Mouse (Mus musculus): Measurements from ENCODE around the gene Parn.
A peak's percentile ranks its signal among the peaks of the same experiment; 100 is the strongest.

The Parn gene

DNA sequence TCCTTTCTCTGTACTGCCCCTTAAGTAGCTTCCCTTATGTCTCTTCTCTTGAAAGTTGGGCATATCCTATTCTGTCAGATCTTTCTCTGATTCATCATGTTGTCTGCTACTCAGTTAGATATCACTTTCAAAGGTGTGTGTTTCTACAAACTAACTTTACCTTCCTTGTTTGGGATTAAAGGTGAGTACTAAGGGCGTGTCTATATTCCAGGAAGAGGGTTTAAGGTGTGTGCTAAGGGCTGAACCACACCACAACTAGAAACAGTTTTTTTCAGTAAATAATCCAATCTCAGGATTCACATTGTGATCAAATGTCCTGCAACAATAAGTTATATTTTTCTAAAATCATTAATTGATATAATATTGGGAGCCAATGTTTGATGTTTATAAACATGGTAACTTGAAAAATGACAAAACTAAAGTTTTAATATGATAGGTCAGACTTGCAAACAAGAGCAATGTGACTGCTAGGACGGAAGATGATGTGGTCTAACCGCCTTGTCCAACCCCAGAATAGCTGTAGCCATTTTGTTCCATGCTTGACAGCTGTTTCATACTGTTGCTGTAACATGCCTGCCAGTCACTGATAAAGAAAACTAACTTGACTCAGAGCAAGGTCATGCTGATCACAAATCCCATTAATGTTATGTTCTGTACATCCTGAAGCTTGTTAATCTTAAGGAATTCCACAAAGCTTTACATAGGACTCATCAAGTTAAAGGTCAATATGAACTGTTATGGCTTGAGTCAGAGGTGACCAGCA lies 46.0 kb downstream of the Parn start:
- no peak for DNase-seq (ENCODE audit: low spot score)

DNA sequence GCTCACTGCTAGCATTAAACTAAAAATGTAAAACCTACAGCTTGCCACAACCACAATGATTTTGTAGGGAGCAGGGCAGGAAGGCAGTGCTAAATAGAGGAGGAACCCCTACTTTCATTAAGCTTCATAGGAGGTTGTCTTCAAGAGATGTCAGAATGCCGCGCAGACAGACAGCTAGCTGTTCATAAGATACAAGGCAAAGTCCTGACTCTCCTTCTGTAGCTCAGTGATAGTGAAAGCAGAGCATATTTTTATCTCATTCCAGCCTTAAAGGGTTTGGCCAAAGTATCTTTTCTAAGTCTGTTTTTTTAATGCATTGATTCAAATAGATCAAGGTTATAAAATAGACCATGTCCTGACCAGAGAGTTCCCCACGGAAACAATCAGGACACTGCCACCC lies 47.8 kb downstream of the Parn start:
- DNase-seq (ENCODE audit: low spot score) = no peak

DNA sequence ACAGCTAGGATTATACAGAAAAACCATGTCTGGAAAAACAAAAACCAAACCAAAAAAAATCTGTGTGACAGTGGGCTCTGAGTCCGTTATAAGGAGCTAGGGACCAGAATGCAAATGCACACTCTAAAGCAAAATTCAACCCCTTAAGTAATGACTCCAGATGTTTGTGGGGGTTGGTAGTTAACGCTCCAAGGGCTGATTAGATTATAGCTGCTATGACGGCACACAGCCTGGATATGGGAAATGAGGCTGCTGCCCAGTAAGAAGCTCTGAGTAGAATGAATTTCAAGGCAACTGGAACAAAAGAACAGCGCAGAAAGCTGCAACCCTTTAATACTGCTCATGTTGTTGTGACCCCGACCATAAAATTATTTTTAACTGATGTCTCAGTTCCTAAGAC lies 52.7 kb downstream of the Parn start:
- DNase-seq (ENCODE audit: low spot score) = no peak

DNA sequence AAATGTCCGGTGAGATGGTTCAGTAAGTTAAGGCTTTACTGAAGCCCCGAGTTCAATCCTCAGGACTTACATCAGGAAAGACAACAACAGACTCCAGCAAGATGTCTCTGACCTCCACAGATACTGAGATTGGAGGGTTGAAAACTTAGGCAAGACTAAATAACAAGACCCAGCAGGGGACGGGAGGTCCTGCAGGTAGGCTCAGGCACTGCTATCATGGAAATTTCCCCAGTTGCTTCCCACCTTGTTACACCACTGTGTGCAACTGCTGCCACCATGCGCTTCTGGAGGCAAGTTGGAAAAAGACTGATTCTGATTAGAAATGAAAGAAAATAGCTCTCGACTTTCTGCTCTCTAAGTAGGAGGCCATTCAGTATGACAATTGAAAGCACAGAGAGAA lies 55.4 kb downstream of the Parn start:
- no peak for DNase-seq (ENCODE audit: low spot score)

DNA sequence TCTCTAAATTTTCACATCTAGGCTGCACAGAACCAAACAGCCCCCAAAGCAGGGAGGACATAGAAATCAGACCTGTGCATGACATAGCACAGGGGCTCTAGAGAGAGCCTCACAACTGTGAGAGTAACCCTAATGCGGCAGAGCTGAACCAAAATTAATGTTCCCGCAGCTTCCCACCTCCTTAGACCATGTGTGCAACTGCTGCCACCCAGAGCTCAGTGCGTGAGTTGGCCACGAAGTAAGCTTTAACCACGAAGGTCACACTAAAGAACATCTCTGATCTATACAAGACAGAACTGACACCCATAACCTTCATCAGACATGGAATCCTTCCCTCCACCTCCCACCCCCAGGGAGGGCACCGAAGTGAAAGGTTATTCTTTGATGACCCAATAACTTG lies 55.9 kb downstream of the Parn start:
- DNase-seq (ENCODE audit: low spot score) = no peak

DNA sequence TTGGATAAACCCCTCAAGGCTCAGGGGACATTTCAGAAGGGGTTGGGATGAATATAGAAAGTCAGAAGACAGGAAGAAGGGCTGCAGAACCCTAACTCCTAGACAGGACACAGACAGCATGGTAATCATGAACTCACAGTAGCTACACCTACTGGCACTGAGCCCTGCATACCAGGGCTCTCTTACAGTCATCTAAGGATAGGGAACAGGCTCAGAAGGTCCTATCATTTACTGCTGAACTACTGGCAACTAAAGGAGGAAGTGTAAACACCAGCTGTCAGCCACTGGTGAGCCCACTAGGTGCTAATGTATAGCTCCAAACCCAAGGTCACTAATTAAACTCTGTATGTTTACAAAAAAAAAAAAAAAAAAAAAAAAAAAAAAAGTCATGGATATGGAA lies 56.6 kb downstream of the Parn start:
- no peak for DNase-seq (ENCODE audit: low spot score)

DNA sequence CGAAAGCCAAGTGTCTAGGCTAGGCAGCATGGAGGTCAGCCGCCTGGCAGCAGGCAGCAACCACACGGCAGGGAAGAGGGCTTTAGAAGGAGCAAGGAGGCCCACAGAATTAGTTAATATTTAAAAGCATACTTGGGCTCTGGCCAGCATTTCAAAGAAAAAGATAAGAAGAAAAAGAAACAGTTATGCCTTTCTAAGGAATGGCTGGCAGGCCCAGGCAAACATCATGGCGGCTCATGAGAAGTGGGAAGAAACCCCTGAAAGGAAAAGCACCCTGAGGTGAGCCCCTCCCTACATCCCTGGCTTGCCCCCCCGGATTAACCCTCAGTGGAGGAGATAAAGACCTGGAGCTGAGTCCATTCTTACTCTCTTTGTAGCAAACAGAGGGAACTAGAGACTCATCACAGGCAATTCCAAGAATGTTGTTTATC lies 57.0 kb downstream of the Parn start:
- DNase-seq (ENCODE audit: low spot score) = peak; percentile 15

DNA sequence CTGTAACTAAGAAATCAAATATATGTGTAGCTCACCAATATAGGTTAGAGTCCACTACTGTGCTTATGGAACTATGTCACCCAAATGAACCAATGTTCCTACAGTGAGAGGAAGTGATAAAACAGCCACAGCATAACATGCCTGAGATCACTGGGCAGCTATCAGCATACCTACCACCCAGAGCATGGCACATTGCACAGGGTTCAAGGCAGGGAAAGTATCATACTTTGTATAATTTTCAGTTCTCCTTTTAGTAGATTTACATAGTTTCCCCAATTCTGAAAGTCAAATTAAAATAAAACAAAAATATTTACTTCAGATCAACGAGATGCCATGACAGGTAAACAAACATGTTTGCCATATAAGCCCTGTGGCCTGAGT lies 59.3 kb downstream of the Parn start:
- no peak for DNase-seq (ENCODE audit: low spot score)

DNA sequence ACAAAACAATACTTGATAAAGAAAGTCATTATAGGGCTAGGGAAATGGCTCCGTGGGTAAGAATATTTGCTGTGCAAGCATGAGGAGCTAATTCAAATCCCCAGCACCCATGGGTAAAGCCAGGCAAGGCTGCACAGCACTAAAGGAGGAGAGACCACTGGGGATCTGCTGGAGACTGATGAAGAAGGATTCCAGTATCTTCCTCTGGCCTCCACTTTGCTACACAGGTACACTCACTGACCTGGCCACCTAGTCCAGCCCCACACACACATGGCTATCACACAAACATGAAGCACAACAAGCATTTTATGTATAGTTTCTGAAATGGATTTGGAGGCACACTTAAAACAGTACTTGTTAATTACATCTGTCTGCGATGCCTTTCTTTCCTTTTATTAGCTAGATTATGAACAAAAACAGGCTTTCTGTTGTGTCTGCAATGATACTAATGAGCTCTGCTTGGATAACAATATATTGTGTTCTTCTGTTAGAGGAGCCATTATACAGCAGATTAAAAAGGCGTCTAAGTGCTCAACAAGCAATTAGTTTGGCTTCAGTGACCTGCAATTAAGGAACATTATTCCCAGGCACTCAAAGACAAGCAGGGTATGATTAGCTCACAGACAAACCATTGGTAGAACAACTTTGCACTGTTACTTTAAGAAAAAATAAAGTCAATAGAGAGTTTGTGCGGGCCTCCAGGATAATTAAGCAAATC lies 59.8 kb downstream of the Parn start:
- DNase-seq (ENCODE audit: low spot score) = no peak

DNA sequence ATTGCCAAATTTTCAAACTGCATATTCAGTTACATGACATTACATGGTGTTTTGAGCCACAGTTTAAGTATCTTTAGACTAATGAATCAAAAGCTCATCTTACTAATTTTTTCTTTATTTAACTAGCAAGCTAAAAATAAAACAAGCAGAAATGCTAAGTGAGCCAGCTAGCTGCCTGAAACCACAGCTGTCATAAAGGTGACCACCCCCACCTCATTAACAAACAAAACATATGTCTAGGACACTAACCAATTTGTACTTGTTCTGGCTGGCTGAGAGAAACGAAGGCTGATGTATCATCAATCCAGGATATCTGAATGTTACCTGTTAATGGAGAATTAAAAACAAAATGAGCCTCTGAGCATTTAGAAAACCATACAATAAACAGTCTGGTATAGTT lies 65.2 kb downstream of the Parn start:
- DNase-seq (ENCODE audit: low spot score) = no peak

DNA sequence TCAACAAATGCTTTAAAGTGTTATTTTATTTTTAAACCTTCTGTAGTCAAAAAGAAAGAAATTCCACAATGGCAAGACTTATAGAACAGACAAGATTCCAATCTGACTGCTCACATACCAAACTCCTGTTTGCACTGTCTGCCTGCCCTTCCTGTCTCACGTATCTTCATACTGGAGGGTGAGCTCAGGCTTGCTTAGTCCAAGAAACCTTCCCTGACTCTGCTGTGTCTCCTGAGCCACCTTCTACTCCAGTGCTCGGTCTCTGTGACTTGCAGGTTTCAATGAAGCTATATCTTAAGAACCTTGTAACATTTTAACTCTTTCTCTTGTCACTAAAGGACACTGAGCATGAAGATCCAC lies 78.9 kb downstream of the Parn start:
- DNase-seq (ENCODE audit: low spot score) = no peak

DNA sequence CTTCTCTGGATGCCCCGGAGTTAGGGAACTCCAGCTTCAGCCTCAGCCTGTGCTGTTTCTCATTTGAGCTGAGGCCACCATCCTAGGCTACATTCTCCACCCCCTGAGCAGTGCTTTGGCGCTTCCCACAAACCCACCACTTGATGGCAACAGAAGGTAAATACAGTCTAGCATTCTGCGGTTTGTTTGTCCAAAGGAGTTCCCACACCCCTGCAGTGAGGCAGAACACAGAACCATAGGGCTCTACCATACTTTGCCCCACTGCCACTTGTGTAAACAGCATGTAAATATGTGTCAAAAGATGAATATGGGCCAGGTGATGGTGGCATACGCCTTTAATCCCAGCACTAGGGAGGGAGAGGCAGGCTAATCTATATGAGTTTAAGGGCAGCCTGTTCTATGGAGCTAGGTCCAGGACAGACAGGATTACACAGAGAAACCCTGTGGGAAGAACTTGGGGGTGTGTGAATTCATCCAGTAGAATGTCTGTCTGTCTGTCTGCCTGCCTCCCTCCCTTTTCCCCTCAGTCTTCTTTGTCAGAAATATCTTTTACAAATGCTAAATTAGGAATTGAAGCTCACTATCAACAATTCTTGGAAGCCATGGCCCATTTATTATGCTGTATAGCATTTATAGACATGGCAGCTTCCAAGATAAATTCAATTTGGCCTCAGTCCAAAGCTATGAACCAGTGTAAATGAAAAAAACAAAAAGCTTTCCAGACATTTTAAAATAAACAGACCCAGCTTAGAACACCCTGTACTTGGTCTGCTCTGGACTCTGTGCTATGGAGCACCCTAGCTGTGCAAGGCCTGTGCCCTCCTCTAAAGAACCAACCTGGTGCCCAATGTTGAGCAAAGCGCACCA lies 79.6 kb downstream of the Parn start:
- no peak for DNase-seq (ENCODE audit: low spot score)

DNA sequence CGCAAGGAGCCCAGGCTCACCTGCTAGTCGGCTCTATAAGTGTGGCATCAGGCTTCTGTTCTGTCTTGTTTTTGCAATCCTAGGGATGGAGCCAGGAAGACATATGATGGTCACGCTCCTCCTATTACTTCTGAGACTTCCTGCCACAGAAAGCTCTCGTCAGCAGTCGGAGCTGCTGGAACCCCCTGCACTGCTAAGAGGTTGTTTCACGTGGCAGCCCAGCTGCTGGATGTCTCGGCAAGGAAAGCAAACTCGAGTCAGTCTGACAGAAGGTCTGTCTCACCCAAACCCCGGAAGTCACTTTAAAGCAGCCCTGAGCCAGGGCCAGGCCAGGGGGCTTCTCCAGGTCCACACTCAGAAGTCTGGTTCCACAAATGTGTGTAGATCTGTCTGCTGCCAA lies 82.7 kb downstream of the Parn start:
- DNase-seq (ENCODE audit: low spot score) = no peak

DNA sequence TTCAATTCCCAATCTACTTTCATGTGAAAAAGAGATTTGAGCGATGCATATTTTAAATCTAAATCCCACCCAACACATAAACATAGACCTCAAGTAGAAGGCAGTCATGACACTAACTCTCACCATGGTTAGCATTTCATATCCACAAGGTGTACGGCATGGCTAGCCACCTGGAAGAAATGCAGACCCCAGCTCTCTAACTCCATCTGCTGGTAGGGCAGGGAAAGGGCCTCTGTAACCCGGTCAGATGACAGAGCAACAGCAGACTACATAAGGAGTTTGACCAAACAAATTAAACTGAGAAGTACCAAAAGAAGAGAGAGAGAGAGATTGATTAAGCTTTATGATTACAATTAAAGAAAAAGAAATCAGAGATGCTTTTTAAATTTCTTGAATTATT lies 87.2 kb downstream of the Parn start:
- no peak for DNase-seq (ENCODE audit: low spot score)

DNA sequence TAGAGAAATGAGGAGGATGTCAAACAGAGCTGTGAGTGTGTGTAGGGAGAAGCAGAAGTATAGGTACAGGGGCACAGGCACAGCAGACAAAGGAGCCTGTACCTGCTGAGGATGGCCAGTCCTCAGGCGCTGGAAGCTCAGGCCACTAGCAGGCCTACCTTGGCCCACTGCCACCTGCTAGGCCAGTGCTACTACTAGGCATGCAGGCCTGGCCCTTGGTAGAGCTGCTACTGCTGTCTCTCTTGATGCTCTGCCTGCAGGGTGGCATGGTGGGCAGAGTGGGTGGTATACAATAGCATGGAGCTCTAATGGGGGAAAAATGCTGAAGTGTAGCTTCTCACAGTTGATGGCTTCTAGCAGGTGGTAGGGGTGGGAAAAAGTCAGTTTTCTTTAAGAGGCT lies 88.0 kb downstream of the Parn start:
- no peak for DNase-seq (ENCODE audit: low spot score)

DNA sequence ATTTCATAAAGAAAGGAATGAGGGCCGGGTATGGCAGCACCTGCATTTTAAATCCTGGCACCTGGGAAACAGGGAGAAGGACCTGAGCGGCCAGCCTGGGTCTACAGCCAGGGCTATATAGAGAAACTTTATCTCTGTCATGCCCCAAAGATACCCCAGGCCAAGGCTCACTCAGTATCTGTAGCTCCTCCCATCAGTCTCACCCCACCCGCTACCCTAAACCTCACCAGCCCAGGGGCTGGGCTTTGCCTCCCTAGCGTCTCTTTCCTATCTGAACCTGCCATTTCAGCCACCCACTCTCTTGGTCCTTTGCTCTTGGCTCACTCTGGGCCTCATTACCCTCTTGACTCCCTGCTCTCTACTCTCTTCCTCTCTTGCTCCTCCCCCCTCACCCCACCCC lies 92.7 kb downstream of the Parn start:
- no peak for DNase-seq (ENCODE audit: low spot score)

DNA sequence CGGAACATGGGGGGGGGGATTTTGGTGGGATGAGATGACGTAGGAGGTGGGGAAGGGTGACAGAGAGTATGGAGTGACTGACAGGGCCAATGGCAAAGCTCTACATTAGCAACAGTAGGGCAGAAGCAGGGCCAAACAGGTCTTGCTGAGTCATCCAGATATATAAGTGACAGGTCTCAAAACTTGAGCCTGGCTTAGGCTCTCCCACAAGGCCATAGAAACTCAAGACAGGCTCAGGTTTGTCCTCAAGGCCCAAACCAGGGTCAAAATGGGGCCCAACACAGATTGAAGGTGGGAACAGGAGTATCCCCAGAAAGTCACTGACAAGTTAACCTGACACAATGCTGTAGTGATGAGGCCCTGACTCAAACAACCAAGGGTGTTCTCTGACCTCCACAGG lies 99.7 kb downstream of the Parn start:
- DNase-seq (ENCODE audit: low spot score) = no peak

DNA sequence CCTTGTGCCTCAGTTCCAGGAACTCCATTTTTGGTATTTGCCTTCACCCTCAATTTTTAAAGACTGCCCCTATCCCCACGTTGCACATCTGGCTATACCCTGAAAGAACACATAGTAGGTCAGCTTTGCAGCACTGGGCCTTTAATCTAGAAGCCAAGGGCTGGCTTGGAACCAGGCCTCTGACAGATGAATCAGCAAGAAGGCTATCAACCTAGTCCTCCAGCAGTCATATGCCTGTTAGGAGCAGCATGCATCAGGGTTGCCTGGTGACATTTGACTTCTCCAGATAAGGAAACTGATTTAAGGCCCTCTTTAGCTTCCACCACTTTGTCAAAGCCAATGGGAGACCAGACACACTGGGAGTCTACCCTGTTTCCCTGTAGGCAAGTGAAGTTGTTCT lies 100.4 kb downstream of the Parn start:
- DNase-seq (ENCODE audit: low spot score) = no peak

DNA sequence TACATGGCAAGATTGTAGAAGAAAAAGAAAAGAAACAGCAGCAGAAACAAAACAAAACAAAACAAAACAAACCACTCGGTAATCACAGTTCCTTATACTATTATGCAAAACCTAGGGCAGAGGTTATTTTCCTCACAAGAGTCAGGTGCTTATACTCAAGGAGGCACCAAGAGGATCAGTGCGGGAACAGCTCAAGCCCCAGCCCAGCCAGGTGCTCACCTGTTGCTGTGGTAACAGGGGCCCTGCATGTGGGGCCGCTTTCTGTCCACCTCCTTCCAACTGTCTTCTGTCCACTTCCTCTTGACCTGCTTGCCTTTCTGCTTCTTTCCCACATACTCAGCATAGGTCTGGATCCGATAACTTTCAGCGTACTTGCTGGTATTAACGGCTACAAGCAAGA lies 101.6 kb downstream of the Parn start:
- DNase-seq (ENCODE audit: low spot score) = no peak

DNA sequence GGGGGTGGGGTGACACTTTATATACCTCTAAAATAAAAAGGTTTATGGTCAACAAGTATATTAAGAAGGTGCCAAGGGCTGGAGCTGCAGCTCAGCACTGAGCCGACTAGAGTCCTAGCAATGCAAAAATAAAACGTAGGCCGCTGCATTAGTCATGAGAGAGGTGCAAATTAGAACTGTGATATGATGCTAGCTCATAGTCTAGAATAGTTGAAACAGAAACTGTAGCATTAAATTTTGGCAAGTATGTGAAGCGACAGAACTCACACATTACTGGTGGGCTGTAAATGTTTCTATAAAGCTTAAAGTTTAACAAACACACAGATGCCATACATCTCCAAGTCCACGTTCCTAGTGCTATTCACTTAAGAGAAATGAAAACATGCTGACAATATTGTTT lies 102.7 kb downstream of the Parn start:
- DNase-seq (ENCODE audit: low spot score) = no peak

DNA sequence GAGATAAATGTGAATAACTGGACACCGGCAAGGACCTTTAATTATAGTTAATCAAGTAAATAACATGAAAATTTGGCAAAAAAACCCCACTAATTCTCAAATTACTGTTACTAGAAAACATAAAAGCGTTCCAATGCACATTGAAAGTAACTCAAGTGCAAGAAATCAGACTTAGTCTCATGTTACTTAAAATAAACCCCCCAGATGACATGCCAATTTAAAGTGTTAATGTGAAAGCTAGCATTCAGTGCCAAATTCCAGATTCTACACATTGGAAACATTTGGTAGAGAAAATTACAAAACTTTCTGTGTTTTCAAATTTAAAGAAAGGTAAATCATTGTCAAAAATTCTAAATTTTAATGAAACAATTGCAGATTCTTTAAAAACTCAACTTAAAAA lies 110.2 kb downstream of the Parn start:
- DNase-seq (ENCODE audit: low spot score) = no peak

DNA sequence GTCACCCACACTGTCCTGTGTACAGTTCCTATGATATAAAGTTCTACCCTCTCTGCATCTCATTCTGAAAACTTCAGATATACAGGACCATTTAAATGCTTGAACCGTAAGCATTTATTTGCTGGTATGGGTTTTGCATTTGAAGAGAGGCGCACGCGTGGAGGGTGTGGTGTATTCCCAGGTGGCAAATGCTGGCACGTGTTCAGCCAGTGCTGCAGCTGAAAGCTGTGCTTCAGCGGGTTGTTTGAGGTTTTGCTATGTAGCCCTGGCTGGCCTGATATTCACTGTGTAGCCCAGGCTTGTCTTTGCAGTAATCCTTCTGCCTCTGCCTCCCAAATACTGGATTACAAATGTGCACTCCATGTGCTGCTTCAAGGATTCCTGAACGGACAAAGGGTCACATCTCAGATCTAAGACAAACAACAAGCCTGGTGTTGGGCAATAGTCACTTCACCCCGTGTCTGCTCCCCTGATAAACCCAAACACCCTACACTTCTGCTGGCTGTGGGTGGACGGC lies 111.0 kb downstream of the Parn start:
- no peak for DNase-seq (ENCODE audit: low spot score)

DNA sequence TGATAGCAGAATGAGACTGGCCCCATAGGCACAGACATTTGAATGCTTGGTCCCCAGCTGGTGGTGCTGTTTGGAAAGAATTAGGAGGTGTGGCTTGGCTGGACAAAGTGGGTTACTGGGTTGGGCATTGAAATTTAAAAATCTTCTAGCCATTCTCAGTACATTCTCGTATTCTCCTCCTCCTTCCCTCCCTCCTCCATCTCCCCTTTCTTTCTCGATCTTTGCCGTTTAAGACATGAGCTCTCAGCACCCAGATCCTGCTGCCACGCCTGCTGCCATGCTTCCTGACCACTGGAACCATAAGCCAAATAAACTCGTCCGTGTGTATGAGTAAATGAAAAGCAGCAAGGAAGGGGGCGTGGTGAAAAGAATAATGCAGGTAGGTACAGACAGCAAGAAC lies 111.5 kb downstream of the Parn start:
- DNase-seq (ENCODE audit: low spot score) = no peak
